In genomic region chr10:94871102-94871501, GRCm38 (mm10) we compare ENCODE assay signal across 31 mouse cellular contexts.
DNase-seq lines count a peak whose midpoint lies in the region; ATAC-seq lines count a peak whose summit lies in the region.
"Had no signal": no experiment of that assay in that cellular context is flagged by ENCODE, and none has a peak within 500 bp of the region (broad histone marks: within the 10 kb centered on the region; RNA-seq: fewer than 3 reads in every experiment).

No protein-coding gene starts in this region.

- 86% methylated on average over 7 of the region's 7 CpGs for WGBS in liver, embryonic 11.5 days

- no peak overlapping the region for H3K4me3 ChIP-seq in liver, embryonic 11.5 days (ENCODE audit: low read depth, low read length)
- H3K4me3 ChIP-seq: embryonic facial prominence, embryonic 10.5 days; embryonic facial prominence, embryonic 13.5 days; heart, embryonic 10.5 days; heart, embryonic 13.5 days had no signal

- no peak overlapping the region for H3K9ac ChIP-seq in liver, embryonic 11.5 days (ENCODE audit: low read depth, low read length)
- H3K9ac ChIP-seq: embryonic facial prominence, embryonic 13.5 days; forebrain, postnatal 0 days; heart, embryonic 13.5 days; hindbrain, embryonic 14.5 days had no signal

- no peaks in the 10 kb centered on the region for H3K27me3 ChIP-seq in liver, embryonic 11.5 days (replicated peaks; ENCODE audit: control insufficient read depth, insufficient read depth, low read length)
- H3K27me3 ChIP-seq: CH12.LX; heart, embryonic 13.5 days had no signal

- no peaks in the 10 kb centered on the region for H3K4me1 ChIP-seq in liver, embryonic 11.5 days (replicated peaks; ENCODE audit: control insufficient read depth, insufficient read depth, low read length)
- H3K4me1 ChIP-seq: heart, embryonic 13.5 days had no signal

- no peak overlapping the region for H3K4me2 ChIP-seq in liver, embryonic 11.5 days
- H3K4me2 ChIP-seq: embryonic facial prominence, embryonic 13.5 days; heart, embryonic 13.5 days; hindbrain, embryonic 14.5 days had no signal

- DNase-seq in liver (peak; percentile 26), ZHBTc4 (ENCODE audit: low read depth, low spot score) (peak; percentile 12)
- no peak for DNase-seq in liver, embryonic 11.5 days (ENCODE audit: low spot score)
- DNase-seq in right cerebral cortex, adult 2 months (ENCODE audit: low spot score in 2 of 2), result no peak
- DNase-seq in frontal cortex, postnatal 14 days (ENCODE audit: low spot score in 2 of 2), result no peak
- DNase-seq: adrenal gland, adult 8-10 months; adrenal gland, postnatal 25 days; B cell, adult 2 months; cerebellum, adult 11-12 months; cerebellum, adult 8-10 months; cerebellum, postnatal 10 days; cerebellum, postnatal 36 days; embryo, embryonic 11 days; forebrain, postnatal 0 days; gastrocnemius, postnatal 25 days; heart, adult 18-20 months; heart, postnatal 14 days; heart, postnatal 4 days had no signal

- no peak for ATAC-seq in liver, embryonic 11.5 days (replicated peaks; ENCODE audit: low FRiP score)
- peak; percentile 46 for ATAC-seq in megakaryocyte progenitor cell, adult 5-6 weeks (replicated peaks; ENCODE audit: poor library complexity)
- ATAC-seq: activated CD4-positive, CD25-positive, alpha-beta regulatory T cell, adult 4 months; forebrain, embryonic 14.5 days; forebrain, postnatal 0 days; hindbrain, postnatal 0 days; inflammation-experienced regulatory T-cells, adult 6 months; intestine, embryonic 16.5 days; Patski had no signal

- H3K9me3 ChIP-seq in liver, embryonic 11.5 days (ENCODE audit: control insufficient read depth, low read length), result no peaks in the 10 kb centered on the region
- H3K9me3 ChIP-seq: embryonic facial prominence, embryonic 10.5 days; embryonic facial prominence, embryonic 13.5 days; heart, embryonic 10.5 days; heart, embryonic 13.5 days had no signal

- no peak overlapping the region for H3K27ac ChIP-seq in liver, embryonic 11.5 days (ENCODE audit: low read depth, low read length)
- H3K27ac ChIP-seq: embryonic facial prominence, embryonic 10.5 days; embryonic facial prominence, embryonic 13.5 days; heart, embryonic 10.5 days; heart, embryonic 13.5 days; hindbrain, embryonic 14.5 days; hindbrain, postnatal 0 days had no signal

- peaks cover 3% of the 10 kb centered on the region; the same call in 1 of the 2 replicates for H3K36me3 ChIP-seq in liver, embryonic 11.5 days (ENCODE audit: control insufficient read depth, insufficient read depth, low read length)
- H3K36me3 ChIP-seq: embryonic facial prominence, embryonic 13.5 days had no signal

Comparison
In these comparisons a context has a peak if more than half of its experiments do, and no peak if none do; other contexts are left out.
1. DNase-seq: peak in liver (single experiment) and ZHBTc4 (single experiment); none in liver, embryonic 11.5 days (single experiment), right cerebral cortex, adult 2 months (0 of 2) and frontal cortex, postnatal 14 days (0 of 2).